Mouse (Mus musculus): ENCODE results near the gene Bhlha15. TPM values are rescaled to one million over a fixed set of nuclear protein-coding genes. Genes with fewer than 3 reads are reported as not detected.

Gene Bhlha15
- polyA plus RNA-seq, 1 experiment: 0.72 TPM

DNA sequence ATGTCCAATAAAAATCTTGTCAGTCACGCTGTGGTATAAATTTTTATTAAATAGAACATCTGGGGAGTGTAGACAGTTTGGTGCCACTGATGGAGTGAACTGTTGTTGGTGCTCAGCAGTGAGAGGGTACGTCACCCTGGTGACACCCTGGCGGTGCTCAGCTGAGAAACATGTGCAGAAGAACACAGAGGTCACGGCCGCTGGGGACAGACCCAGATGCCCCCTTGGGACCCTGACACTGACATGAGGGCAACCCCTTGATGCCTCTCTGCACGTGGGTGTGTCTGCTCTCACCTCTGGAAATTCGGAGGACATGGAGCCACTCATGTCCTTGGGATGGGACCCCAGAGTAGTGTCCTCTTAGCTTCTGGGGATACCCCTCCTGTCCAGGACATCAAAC, 4.3 kb downstream of the Bhlha15 start:
- 77% methylated on average over 7 of the region's 7 CpGs for WGBS

DNA sequence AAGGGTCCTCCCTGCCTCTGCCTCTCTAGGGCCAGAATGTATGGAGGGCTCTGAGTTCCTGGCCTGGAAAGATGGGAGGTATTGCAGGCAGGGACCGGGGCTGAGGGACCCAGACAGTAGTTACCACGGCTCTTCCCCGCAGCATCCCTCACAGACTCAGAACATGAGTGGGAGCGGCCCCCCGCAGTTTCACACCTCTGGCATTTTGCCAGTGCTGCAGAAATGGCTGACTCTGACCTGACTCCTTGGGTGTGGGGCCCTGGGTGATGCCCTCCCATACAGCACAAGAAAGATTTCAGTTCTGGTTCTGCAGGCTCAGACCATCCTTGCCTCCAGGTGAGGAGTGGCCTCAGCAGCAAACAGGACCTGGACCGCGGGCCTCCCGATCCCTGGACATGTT, 5.5 kb downstream of the Bhlha15 start:
- 88% methylated on average over 8 of the region's 8 CpGs for WGBS
- H3K4me3 ChIP-seq (replicated peaks; ENCODE audit: control insufficient read depth, low read depth, low read length): no peak overlapping the region
- peaks cover 2% of the 10 kb centered on the region; the same call in 1 of the 2 replicates for H3K4me1 ChIP-seq (ENCODE audit: control insufficient read depth, insufficient read depth, low read length)
- TF ChIP-seq POLR2A (IDR thresholded peaks at IDR 0.05; ENCODE audit: borderline replicate concordance, control insufficient read depth, low read depth, low read length) (no peak), CTCF (IDR thresholded peaks at IDR 0.05; ENCODE audit: control insufficient read depth, insufficient read depth, low read length) (no peak)
- H3K27ac ChIP-seq (ENCODE audit: control insufficient read depth, insufficient read depth, low read depth, low read length, poor library complexity): no peak overlapping the region

More for the DNA sequence above, 4.3 kb downstream of the Bhlha15 start:
- Histone ChIP-seq H3K4me3 (replicated peaks; ENCODE audit: control insufficient read depth, low read depth, low read length) (no peak overlapping the region), H3K4me1 (ENCODE audit: control insufficient read depth, insufficient read depth, low read length) (peaks cover 3% of the 10 kb centered on the region; the same call in 1 of the 2 replicates), H3K27ac (ENCODE audit: control insufficient read depth, insufficient read depth, low read depth, low read length, poor library complexity) (no peak overlapping the region)
- TF ChIP-seq CTCF (IDR thresholded peaks at IDR 0.05; ENCODE audit: control insufficient read depth, insufficient read depth, low read length): no peak
- no peak for TF ChIP-seq POLR2A (IDR thresholded peaks at IDR 0.05; ENCODE audit: borderline replicate concordance, control insufficient read depth, low read depth, low read length)

DNA sequence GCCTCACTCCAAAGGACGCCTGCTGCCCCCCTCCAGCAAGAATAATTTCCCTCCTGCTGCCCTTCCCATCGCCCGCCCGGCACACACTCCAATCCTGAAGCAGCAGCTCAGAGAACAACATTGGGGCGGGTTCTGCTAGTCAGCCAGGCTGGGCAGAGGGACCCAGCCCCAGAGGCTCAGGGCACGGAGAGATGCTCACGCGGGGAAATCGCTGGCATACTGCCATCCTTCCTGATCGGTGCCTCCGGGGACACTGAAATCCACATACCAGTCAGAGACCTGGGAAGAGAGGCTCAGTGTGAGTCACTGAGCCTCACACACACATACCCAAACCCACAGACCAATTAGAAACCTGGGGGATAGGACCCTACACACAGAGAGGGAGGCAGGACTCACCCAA, 10.5 kb downstream of the Bhlha15 start:
- TF ChIP-seq CTCF (IDR thresholded peaks at IDR 0.05; ENCODE audit: control insufficient read depth, insufficient read depth, low read length): no peak
- TF ChIP-seq POLR2A (IDR thresholded peaks at IDR 0.05; ENCODE audit: borderline replicate concordance, control insufficient read depth, low read depth, low read length): no peak
- WGBS: 93% methylated on average over 11 of the region's 11 CpGs

DNA sequence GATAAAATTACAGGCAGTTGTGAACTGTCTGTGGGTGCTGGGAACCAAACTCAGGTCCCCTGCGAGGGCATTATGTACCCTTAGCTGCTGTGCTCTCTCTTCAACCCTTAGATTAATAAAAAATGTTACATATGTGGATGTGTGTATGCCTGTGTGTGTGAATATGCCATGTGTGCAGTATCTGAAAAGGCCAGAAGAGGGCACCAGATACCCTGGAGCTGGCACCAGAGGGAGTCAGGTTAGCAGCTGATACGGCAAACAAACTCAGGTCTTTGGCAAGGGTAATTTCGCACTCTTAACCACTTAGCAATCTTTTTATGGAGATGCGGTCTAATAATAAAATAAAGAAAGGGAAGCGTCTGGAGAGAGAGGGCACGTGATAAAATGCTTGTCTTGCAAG, 12.3 kb downstream of the Bhlha15 start:
- 88% methylated on average over 6 of the region's 6 CpGs for WGBS
- Histone ChIP-seq H3K4me1 (ENCODE audit: control insufficient read depth, insufficient read depth, low read length) (no peaks in the 10 kb centered on the region), H3K27ac (ENCODE audit: control insufficient read depth, insufficient read depth, low read depth, low read length, poor library complexity) (no peak overlapping the region), H3K4me3 (replicated peaks; ENCODE audit: control insufficient read depth, low read depth, low read length) (no peak overlapping the region)
- TF ChIP-seq POLR2A (IDR thresholded peaks at IDR 0.05; ENCODE audit: borderline replicate concordance, control insufficient read depth, low read depth, low read length) (no peak), CTCF (IDR thresholded peaks at IDR 0.05; ENCODE audit: control insufficient read depth, insufficient read depth, low read length) (peak; percentile 31; the same call in 1 of the 2 replicates)

More for the DNA sequence above, 10.5 kb downstream of the Bhlha15 start:
- Histone ChIP-seq H3K4me3 (replicated peaks; ENCODE audit: control insufficient read depth, low read depth, low read length) (no peak overlapping the region), H3K27ac (ENCODE audit: control insufficient read depth, insufficient read depth, low read depth, low read length, poor library complexity) (no peak overlapping the region), H3K4me1 (ENCODE audit: control insufficient read depth, insufficient read depth, low read length) (no peaks in the 10 kb centered on the region)

DNA sequence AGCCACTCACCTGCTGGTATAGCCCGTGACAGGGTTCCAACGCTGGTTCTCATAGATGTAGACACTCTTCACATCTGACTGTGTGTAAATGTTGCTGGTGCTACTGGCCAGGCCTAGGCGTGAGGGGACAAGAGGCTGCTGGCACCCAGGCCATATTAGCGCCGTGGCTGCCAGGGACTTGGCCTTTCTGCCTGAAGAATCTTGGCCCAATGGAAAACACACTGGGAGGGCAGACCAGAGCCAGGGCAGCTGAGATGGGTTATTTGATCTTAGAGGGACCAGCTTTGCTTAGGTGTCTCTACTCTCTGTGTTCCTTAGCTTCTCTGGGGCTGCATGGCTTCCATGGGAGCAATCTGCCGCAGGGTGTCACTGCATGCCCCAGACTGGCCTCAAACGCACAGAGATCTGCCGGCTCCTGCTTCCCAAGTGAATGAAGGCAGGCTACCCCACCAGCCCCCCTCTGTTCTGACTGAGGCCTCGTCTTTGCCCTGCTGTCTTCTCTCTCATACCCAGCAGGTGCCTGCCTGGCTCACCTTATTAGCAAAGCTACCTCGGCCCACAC, 13.4 kb downstream of the Bhlha15 start:
- 85% methylated on average over 10 of the region's 10 CpGs for WGBS
- no peaks in the 10 kb centered on the region for H3K4me1 ChIP-seq (ENCODE audit: control insufficient read depth, insufficient read depth, low read length)
- no peak overlapping the region for H3K4me3 ChIP-seq (replicated peaks; ENCODE audit: control insufficient read depth, low read depth, low read length)
- no peak overlapping the region for H3K27ac ChIP-seq (ENCODE audit: control insufficient read depth, insufficient read depth, low read depth, low read length, poor library complexity)
- TF ChIP-seq POLR2A (IDR thresholded peaks at IDR 0.05; ENCODE audit: borderline replicate concordance, control insufficient read depth, low read depth, low read length): no peak
- TF ChIP-seq CTCF (IDR thresholded peaks at IDR 0.05; ENCODE audit: control insufficient read depth, insufficient read depth, low read length): no peak

DNA sequence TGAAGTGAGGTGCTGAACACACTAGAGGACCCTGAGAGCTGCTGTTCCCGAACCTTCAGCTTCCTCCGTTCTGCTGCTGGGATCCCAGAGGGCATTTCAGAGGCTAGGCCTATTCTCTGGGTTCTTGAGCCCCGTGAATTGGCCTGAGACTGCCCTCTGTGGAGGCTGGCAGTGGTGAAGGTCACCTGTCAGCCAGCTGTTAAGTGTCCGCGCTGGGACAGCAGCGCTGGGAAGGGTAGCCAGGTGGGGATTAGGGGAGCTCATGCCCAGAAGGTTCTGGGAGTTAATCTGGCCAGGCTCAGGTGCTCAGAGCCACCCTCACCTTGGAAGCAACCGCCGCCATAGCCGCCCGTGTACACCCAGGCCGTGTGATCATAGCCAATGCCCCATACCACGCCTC, 14.2 kb downstream of the Bhlha15 start:
- no peaks in the 10 kb centered on the region for H3K4me1 ChIP-seq (ENCODE audit: control insufficient read depth, insufficient read depth, low read length)
- 85% methylated on average over 12 of the region's 12 CpGs for WGBS

DNA sequence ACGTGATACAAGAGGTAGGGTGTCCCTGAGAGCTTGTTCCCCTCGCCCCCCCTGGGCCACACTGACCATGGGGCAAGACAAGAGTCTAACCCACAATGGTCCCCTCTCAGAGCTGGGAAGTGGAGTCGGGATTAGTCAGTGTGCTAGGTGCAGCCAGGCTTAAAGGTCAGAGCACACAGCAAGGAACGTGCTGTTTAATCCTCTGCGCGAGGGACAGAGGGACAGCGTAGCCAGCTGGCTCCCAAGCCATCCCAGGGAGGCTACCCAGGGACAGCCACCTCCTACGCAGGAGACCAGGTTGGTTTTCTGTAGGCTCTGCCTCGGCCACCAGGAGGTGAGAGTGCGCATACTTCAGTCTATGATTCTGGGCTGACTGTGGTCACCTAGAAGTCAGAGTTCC, 14.8 kb downstream of the Bhlha15 start:
- TF ChIP-seq CTCF (IDR thresholded peaks at IDR 0.05; ENCODE audit: control insufficient read depth, insufficient read depth, low read length) (no peak), POLR2A (IDR thresholded peaks at IDR 0.05; ENCODE audit: borderline replicate concordance, control insufficient read depth, low read depth, low read length) (no peak)
- no peak overlapping the region for H3K27ac ChIP-seq (ENCODE audit: control insufficient read depth, insufficient read depth, low read depth, low read length, poor library complexity)
- no peak overlapping the region for H3K4me3 ChIP-seq (replicated peaks; ENCODE audit: control insufficient read depth, low read depth, low read length)
- no peaks in the 10 kb centered on the region for H3K4me1 ChIP-seq (ENCODE audit: control insufficient read depth, insufficient read depth, low read length)
- 89% methylated on average over 10 of the region's 10 CpGs for WGBS

More for the DNA sequence above, 14.2 kb downstream of the Bhlha15 start:
- no peak for TF ChIP-seq POLR2A (IDR thresholded peaks at IDR 0.05; ENCODE audit: borderline replicate concordance, control insufficient read depth, low read depth, low read length)
- TF ChIP-seq CTCF (IDR thresholded peaks at IDR 0.05; ENCODE audit: control insufficient read depth, insufficient read depth, low read length): no peak
- no peak overlapping the region for H3K27ac ChIP-seq (ENCODE audit: control insufficient read depth, insufficient read depth, low read depth, low read length, poor library complexity)
- H3K4me3 ChIP-seq (replicated peaks; ENCODE audit: control insufficient read depth, low read depth, low read length): no peak overlapping the region

DNA sequence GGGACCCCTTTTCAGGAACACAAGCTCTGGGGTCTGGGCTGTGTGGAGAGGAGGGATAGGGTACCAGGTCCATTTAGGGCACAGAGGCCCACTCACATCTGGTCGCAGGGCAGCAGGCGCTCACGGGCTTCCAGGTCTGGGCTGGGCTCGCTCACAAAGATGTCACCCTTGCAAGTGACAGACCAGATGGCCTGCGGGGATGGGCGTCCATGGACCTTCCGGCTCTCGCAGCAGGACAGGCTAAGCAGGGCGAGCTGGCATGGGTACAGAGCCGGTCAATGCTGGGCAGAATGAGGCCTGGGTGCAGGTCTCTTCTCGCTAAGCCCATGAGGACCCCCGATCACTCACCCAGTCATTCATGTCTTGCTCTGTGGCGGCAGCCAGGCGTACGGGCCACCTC, 16.0 kb downstream of the Bhlha15 start:
- 95% methylated on average over 15 of the region's 15 CpGs for WGBS
- Histone ChIP-seq H3K4me3 (replicated peaks; ENCODE audit: control insufficient read depth, low read depth, low read length) (no peak overlapping the region), H3K4me1 (ENCODE audit: control insufficient read depth, insufficient read depth, low read length) (no peaks in the 10 kb centered on the region), H3K27ac (ENCODE audit: control insufficient read depth, insufficient read depth, low read depth, low read length, poor library complexity) (no peak overlapping the region)
- TF ChIP-seq CTCF (IDR thresholded peaks at IDR 0.05; ENCODE audit: control insufficient read depth, insufficient read depth, low read length) (no peak), POLR2A (IDR thresholded peaks at IDR 0.05; ENCODE audit: borderline replicate concordance, control insufficient read depth, low read depth, low read length) (no peak)

DNA sequence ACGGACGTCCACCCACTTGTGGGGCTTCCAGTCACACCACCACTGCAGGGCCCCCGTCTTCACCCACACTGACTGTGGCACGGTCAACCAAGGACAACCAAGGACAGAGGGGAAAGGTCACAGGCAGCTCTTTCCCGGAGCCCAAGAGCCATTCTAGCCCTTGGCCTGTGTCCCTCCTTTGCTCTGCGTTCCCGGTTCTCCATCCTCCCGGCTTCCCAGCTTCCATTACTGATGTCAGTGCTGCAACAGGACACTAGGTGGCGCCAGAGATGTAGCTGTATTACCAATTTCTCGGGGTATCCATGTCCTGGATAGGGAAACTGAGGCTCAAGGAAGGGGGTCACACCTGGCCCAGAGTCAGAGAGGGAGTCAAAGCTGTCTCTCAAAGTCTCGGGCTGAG, 17.4 kb downstream of the Bhlha15 start:
- H3K4me1 ChIP-seq (ENCODE audit: control insufficient read depth, insufficient read depth, low read length): no peaks in the 10 kb centered on the region
- TF ChIP-seq POLR2A (IDR thresholded peaks at IDR 0.05; ENCODE audit: borderline replicate concordance, control insufficient read depth, low read depth, low read length) (no peak), CTCF (IDR thresholded peaks at IDR 0.05; ENCODE audit: control insufficient read depth, insufficient read depth, low read length) (peak; percentile 60)
- no peak overlapping the region for H3K27ac ChIP-seq (ENCODE audit: control insufficient read depth, insufficient read depth, low read depth, low read length, poor library complexity)
- 61% methylated on average over 11 of the region's 11 CpGs for WGBS
- H3K4me3 ChIP-seq (replicated peaks; ENCODE audit: control insufficient read depth, low read depth, low read length): no peak overlapping the region

All from bone marrow, adult 2 months (tissue).